Mouse (Mus musculus) heart, postnatal 0 days (tissue): ENCODE results near the gene Amhr2.

ENCODE experiments used
- CTCF ChIP-seq: IDR thresholded peaks from 2 replicates; pipeline ENCODE4 v1.5.1; 2016; ENCODE audit warnings: antibody characterized with exemption, control low read depth, low read depth
- EP300 ChIP-seq: IDR thresholded peaks from 2 replicates; pipeline ENCODE4 v1.6.1; 2016; ENCODE audit warnings: antibody characterized with exemption, low read depth

DNA sequence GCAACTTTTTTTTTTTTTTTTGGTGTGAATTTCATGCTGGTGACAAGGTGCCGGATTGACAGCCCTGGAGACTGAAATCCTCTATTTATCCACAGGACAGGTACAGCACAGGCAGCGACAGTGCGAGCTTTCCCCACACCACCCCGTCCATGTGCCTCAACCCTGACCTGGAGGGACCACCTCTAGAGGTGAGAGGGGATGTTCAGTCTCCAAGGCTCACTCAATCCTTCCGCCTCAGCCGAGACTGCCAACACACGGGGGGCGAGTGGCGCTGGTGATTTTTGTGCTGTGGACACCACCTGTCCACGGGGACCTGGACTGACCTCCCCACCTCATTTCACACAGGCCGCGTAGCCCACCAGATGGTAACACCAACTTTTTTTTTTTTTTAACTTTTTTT is 40.7 kb downstream of the Amhr2 start:
- TF ChIP-seq CTCF (no peak), EP300 (no peak)
